Mouse (Mus musculus) CD4-positive helper T cell, adult 2 months (primary cell): ENCODE results near the gene Ubxn11.
"Not testable (repeated sequence)": the region's sequence is repeated elsewhere in the genome, so short reads cannot be mapped to it uniquely, and the experiment has no call there.

Source experiments
- DNase-seq: peaks from one replicate; pipeline ENCODE4 v3.0.0-alpha.2; 2012; ENCODE audit warnings: low read depth, missing footprints, low spot score

The Ubxn11 gene

DNA sequence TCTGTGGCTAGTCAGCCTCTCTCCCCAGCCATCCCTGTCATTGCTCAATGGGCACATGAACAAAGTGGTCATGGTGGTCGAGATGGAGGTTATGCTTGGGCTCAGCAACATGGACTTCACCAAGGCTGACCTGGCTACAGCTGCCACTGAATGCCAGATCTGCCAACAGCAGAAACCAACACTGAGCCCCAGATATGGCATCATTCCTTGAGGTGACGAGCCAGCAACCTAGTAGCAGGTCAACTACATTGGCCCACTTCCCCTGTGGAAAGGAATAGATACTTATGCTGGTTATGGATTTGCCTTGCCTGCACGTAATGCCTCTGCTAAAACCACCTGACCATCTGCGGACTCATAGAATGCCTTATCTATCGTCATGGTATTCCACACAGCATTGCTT lies 41.9 kb downstream of the Ubxn11 start:
- not testable (repeated sequence) for DNase-seq

DNA sequence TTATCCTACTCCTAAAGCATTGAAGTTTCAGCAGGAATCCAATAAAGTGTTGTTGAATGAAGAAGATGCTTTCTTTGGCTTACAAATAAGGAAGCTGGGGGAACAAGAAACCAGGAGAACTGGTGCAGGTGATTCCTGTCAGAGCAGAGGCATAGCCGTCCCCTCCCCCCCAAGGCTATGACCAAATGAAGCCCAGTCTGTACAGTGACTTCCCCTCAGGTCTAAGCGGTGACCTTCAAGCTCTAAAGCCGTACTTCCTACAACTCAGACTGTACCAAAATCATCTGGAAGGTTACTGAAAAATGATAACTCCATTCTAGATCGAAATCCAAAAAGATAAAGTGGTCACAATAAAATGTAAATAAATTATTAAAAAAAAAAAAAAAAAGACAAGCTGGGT lies 47.0 kb downstream of the Ubxn11 start:
- no peak for DNase-seq

DNA sequence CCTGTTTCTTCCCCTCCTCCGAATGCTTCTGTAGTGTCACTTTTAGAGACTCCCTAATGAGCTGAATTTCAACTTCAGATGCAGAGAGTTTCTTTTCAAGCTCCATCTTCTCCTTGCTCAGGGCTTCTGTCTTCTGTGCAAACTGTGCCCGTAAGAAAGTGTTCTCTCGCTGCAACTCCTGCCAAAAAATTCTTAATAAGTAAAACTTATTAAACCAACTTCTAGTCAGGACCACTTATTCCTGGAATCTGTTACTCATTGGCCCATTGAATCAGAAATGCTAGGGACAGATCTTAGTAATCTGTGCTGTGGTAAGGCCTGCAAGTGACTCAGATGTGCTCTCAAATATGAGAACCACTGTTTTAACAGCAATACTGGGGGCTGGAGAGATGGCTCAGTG lies 49.7 kb downstream of the Ubxn11 start:
- DNase-seq, result no peak

DNA sequence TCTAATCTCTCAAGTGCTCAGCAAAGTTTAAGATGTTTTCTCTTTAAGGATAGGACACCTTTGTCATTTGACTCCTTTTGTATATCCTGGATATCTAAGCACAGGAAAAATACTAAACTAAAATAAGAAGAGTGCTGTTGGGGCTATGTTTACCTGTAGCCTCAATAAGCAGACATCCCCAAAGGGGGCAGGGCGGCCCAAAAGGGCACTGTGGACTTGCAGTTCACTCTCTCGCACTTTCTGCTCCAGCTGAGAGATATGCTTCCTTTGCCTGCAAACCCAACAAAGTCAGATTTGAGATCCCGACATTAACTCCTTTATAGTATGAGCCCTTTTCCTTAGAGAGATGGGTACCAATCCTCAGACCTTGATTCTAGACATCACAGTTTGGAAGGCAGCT lies 51.3 kb downstream of the Ubxn11 start:
- no peak for DNase-seq

DNA sequence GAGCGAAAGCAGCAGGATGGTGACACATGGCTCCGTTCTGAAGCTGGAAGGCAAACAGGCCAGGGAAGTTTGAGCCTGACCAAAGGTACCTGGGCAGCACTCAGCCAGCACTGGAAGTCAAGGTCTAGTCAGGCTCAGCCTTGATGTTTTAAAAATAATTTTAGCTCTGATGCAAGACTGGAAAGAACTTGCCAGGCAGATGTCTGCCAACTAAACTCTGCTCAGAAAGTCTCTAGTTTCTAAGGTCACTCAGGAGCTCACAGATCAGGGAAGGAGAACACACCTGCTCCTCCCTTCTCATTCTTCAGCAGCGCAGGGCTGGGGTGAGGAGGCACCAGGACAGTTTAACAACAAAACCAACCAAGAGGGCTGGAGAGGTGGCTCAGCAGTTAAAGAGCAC lies 52.0 kb downstream of the Ubxn11 start:
- DNase-seq, result no peak

DNA sequence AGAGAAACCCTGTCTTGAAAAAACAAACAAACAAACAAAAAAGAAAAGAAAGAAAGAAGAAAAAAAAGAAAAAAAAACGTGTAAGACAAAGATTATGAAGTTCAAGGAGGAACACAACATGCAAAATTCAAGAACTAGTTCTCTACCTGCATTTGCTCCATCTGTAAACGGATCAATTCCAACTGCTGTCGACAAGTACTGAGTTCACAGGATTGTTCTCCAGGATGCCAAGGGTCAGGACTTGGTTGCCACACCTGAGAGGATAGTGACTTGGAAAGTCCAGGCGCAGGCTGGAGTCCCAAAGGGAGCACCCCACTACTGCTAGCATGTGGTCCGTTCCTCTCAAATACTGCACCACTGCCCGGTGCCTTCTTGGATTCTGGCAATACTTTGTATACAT lies 53.2 kb downstream of the Ubxn11 start:
- no peak for DNase-seq

DNA sequence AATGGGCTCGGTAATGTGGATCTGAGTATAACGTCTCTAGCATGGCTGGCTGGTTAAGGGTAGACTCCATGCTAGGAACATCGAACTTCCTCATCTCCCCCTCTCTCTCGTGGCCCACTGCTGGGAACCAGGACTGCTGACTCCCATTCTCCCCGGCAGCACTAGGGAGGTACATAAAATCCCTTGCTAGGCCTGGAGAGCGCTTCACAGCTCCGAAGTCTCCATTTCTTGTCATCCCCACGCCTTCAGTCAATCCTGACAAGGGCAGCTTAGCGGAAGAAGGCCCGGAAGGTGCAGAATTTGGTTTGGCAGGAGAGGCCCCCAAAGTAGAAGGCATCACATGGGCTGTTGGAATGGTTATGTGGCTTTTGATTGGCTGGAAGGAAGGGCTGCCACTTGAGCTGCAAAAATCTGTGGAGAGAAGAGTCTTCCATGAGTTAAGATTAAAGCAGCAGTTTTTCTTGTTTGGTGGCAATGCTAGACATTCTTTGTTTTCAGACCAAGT lies 53.6 kb downstream of the Ubxn11 start:
- no peak for DNase-seq

DNA sequence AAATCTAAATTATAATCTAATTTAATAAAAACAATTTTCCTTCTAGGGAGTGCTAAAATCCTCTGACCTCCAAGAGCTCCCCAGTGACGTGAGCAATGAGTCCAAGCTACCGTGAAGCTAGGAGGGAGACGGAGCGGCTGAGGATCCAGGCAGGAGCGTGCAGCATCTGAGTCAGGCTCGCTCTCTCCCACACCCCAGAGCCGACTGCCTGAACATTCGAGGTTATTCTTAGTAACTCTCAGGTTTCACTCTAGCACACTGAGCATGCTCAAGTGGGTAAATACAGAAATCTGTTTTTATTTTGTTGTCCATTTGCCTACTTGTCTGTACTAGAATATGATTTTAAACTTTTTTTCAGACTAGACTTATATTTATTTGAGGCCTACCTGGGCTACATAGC lies 54.4 kb downstream of the Ubxn11 start:
- no peak for DNase-seq

DNA sequence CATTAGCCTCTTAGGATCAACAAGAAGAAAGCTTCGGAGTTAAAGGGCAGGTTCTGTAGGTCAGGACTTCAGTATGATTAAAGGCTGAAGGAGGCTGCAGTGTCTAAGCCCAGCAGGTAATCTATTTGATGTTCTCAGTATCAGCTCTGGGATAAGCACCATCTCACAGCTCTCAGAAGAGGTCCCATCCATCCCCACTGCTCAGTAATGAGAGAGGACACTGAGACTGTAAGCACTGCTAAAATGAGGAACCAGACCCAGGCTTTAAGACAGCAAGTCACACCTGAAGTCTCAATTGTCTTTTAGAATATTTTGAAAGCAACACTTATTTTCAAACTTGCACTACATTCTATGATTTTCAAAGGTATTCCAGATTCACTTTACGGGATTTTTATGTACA lies 55.2 kb downstream of the Ubxn11 start:
- DNase-seq, result no peak

DNA sequence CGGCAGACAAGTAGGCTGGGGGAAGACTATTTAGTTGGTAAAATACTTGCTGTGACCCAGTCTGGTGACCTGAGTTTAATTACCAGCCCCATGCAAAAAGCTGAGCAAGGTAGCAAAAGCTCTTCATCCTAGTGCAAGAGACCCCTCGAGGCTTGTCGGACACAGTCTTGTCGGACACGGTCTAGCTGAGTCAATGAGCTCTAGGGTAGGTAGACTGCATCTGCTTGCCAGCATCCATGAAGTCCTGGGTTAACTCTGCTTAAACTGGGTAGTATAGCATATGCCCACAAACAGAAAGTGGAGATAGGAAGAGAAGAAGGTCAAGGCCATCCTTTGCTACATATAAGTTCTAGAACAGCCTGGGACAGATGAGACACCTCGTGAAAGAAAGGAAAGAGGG lies 56.4 kb downstream of the Ubxn11 start:
- no peak for DNase-seq

DNA sequence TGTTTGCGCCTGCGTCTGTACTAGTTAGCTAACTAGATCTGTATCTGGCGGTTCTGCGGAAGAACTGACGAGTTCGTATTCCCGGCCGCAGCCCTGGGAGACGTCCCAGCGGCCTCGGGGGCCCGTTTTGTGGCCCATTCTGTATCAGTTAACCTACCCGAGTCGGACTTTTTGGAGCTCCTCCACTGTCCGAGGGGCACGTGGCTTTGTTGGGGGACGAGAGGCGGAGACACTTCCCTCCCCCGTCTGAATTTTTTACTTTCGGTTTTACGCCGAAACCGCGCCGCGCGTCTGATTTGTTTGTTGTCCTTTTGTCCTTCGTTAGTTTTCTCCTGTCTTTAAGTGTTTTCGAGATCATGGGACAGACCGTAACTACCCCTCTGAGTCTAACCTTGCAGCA lies 57.7 kb downstream of the Ubxn11 start:
- peak; percentile 82 for DNase-seq

DNA sequence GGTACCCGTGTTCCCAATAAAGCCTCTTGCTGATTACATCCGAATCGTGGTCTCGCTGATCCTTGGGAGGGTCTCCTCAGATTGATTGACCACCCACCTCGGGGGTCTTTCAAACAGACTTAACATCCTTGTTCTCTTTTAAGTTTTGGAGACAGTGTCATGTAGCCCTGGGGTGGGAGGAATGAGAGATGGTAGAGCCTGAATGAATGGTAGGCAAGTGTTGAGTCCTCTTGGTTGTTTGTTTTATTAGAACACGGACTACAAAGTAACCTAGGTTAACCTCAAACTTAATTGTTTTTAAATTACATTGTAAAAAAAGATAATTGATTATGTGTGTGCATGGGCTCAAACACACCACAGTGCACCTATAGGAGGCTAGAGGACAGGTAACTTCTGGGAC lies 62.2 kb downstream of the Ubxn11 start:
- DNase-seq, result no peak

DNA sequence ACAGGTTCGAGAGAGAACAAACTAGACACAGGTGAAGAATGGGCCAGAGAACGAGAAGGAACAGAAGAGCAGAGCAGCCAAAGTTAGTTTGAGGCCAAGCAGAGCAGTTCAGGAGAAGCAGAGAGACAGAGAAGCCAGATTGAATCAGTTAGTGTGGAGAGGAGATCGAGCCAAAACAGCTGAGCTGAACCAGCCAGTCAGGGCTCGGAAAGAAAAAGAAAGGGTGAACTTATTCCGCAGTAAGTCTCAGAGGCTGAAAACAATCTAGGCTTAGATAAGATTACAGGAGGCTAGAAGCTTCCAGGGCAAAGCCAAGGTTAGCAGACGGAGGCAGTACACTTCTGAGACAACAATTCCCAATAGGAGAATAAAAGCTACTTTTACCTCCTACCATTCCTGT lies 62.7 kb downstream of the Ubxn11 start:
- no peak for DNase-seq

DNA sequence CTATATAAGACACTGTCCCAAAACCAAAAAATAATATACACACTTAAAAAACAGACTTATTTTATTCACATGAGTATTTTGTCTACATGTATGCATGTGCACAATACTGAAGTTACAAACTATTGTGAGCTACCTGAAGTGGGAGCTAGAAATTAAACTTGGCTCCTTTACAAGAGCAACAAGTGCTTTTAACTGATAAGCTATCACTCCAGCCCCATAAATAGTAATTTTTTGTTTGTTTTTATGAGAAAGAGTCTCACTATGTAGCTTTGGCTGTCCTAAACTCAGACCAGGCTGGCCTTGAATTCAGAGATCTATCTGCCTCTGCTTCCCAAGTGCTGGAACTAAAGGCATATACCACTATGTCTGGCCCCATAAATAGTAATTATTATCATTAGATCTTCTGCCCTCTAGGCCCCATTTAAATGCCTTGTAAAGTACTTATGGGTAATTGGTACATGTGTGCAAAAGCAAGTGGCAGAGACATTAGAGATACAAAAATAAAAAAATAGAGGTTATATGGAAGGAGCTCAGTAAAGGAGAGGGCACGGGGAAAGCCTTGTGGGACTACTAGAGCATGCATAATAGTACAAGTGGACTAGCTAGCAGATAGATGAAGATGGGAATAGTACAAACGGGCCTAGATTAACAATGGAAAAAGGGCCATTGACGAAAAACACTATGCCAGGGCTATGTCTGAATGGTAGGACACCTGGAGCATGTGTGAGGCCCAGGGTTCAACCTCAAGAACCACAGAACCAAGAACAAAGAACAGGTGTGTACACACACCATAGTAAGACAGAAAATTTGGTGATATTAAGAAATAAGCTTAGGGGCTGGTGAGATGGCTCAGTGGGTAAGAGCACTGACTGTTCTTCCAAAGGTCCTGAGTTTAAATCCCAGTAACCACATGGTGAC lies 63.4 kb downstream of the Ubxn11 start:
- peak; percentile 35 for DNase-seq

DNA sequence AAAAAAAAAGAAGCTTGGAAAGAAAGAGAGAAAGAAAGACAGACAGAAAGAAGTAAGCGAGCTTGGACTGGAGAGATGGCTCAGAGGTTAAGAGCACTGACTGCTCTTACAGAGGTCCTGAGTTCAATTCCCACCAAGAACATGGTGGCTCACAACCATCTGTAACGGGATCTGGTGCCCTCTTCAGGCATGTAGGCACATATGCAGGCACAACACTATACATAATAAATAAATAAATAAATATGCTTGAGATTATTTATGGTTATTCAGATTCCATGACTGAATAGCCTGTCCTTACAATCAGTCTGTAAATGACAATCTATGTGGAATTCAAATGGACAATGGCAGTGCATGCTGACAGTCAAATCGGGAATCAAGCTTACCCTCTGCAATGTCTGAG lies 64.5 kb downstream of the Ubxn11 start:
- DNase-seq, result peak; percentile 47

DNA sequence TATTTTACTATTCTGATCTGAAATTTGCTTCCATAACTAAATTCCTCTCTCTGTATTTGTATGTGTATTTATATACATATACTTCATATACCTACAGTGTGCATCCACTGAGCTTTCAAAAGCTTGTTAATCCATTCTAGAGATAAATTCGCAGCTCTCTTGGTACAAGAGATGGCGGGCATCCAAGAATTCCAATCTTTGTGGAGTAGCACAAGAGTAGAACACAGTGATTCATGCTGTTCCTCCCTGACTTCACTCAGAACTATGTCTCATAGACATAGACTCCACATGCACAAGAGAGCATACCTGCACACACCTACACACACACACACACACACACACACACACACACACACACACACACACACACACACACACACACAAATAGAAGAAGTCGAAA lies 70.0 kb downstream of the Ubxn11 start:
- DNase-seq, result no peak
